Mouse (Mus musculus) erythroblast, adult 5-6 weeks (primary cell): ENCODE measurements at regions not wholly inside any gene's neighbourhood (a gene's known extent, or its start where the extent isn't known, plus 50 kb on each side); places are given as distances from the start of the nearest gene placed in this dataset.
"Not testable (repeated sequence)": the region's sequence is repeated elsewhere in the genome, so short reads cannot be mapped to it uniquely, and the experiment has no call there.

Experiments
- ATAC-seq: replicated peaks from 2 replicates; pipeline ENCODE4 v1.8.0; 2016; ENCODE audit warnings: moderate number of reproducible peaks, mild to moderate bottlenecking, moderate TSS enrichment, inconsistent platforms; ENCODE audit not compliant: poor library complexity, low FRiP score, severe bottlenecking

- ATAC-seq: no peak
These were observed 135.1 kb downstream of the Bcat1 start for GRCm38 (mm10) chr6:144940871-144941380.

GRCm38 (mm10) chr6:144938613-144939236 is 137.3 kb downstream of the Bcat1 start:
- no peak for ATAC-seq

DNA sequence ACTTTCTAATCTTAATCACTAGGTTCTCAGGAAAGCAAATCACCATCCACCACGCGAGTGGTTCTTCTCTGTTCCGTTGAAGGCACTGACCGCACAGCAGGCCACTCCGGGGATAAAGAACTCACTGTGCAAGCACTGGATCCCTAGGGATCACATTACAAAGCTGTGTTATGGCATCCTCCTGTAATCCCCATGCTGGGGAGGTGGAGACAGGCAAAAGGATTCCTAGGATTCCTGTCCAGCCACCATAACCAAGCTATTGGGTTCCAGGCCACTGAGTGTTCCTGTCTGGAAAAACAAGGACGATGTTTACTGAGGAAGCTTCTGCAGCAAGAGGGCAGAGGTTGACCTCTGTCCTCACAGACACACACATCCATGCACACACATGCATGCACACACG is 138.8 kb downstream of the Bcat1 start:
- ATAC-seq: no peak

- no peak for ATAC-seq
These were observed 142.2 kb downstream of the Bcat1 start for GRCm38 (mm10) chr6:144933722-144934235.

DNA sequence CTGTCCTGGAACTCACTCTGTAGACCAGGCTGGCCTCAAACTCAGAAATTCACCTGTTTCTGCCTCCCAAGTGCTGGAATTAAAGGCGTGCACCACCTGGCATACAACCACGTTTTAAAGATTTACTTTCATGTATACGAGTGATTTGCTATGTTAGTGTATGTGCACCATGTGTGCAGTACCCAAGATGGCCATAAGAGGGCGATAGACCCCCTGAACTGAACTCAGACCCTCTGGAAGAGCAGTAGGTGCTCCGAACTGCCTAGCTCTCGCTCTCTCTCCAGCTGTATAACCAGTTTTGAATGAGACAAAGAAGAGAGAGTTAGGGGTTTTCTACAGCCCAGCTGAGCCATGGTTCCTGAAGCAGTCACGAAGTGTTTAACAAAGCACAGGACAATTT is 143.6 kb downstream of the Bcat1 start:
- ATAC-seq: no peak

- no peak for ATAC-seq
These were observed 146.0 kb downstream of the Bcat1 start for GRCm38 (mm10) chr6:144929959-144930358.

DNA sequence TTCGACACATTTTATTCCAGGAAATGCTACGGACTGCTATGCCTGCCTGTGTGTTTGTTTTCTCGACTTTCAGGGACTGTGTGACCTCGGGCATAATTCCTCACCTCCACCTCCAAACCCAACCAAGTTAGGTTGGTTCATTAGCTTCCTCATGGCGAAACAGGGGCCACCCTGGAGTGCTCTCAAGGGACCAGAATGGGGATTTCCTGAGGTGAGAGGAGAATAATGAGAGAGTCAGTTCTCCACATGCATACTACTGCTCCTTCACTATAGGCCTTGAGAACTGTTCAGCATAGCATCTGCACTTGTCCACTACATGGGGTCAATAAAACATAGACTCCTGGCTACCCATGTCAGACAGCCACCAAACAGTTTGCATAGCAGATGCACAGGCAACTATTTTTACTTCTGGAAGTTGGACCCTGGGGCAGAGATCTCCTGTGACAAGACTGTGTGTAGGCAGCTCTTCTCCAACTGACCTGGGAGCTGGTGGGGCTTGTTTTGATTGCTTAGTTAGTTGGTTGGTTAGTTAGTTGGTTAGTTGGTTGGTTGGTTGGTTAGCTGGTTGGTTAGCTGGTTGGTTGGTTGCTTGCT is 146.6 kb downstream of the Bcat1 start:
- no peak for ATAC-seq

- no peak for ATAC-seq
These were observed 145.8 kb upstream of the Sox5 start for GRCm38 (mm10) chr6:144927599-144927998.

DNA sequence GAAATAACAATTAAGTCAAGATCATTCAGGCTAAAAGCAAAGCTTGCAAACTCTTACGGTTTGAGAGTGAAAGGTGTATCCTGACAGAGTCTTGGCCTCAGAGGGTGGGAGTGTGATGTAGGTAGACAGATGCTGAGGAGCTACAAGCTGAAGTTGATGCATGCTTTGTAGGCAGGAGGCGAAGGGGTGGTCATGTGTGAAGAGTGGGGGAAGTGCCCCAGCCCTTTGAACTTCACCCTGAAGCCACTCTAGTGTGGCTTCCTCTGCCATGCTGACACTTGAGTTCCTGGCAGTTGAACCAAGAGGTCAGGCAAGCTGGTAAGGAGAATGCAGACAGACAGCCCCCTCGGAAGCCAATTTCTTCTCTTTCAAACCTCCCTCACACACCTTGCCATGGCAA is 141.0 kb upstream of the Sox5 start:
- ATAC-seq: no peak

DNA sequence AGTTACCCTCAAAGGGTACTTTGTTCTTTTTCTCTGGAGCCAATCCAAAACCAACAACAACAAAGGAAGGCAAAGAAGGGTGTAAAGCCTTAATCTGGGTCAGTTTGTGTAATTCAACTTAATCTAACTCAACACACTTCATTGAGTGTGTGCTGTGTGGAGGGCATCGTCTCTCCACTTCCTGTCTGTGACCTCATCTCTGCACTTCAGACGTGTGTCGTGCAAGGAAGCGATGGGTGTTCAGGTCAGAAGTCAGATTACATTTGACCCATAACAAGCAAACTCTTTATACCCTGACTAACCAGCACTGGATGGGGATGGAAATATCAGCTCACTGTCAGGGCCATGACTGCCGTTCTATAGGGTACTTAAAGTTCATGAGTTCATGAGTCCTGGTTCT is 138.0 kb upstream of the Sox5 start:
- no peak for ATAC-seq

GRCm38 (mm10) chr6:144917128-144917527 is 135.4 kb upstream of the Sox5 start:
- ATAC-seq: no peak

DNA sequence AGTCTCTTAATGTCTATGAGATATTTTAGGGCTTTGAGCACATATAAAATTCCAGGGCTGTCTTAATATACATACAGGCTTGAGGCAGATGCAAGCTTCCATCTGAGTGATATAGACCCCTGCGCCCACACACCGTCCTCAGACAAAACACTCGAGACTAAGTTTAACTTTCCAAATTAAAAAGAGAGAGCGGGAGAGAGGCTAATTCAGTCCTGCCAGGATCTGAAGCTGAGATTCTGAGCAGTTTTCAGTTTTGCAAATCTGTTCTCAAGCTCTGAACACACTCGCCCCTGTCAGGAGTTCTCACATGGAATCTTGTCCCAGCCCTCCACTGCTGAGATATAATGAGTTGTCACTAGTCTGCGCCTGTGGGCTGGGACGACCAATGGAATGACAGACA is 130.0 kb upstream of the Sox5 start:
- ATAC-seq: no peak

DNA sequence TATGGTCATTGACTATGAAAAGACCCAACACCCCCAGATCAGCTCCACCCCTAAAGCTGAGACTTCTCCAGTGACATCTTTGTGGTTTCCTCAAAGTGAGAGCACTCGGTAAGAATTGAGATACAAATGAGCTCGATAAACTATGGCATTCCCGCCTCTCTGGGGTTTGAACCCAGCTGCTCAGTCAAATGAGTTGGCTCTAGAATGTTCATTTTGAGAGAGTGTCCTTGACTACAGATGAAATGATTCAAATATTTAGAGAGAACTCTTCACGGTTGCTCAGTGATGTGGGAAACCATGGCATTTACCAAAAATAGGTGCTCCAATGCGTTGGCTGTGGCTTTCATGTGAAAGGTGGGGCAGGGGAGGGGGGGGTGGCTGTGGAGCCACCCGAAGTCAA is 128.6 kb upstream of the Sox5 start:
- ATAC-seq: no peak

GRCm38 (mm10) chr6:144908646-144909045 is 126.9 kb upstream of the Sox5 start:
- ATAC-seq: no peak

DNA sequence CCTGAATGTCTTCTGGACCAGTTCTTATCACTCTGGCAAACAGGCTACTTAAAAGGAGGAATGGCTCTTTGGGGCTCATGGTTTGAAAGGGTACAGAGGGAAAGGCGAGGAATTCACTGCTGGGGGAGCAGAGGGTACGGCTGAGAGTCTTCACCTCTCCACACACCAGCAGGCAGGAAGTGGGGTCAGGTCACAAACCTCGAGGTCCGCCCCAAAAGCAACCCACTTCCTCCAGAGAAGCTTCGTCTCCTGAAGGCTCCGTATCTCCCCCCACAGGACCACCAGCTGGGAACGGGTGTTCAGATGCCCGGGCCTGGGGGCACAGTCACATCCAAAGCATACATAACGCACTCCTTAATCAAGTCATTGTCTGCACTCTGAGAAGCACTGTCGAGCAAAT is 121.4 kb upstream of the Sox5 start:
- ATAC-seq: no peak

- peak; percentile 87 for ATAC-seq
These were observed 120.7 kb upstream of the Sox5 start for GRCm38 (mm10) chr6:144902267-144902995.

- peak; percentile 88 for ATAC-seq
These were observed 120.0 kb upstream of the Sox5 start for GRCm38 (mm10) chr6:144901825-144902224.

- ATAC-seq: not testable (repeated sequence)
These were observed 119.1 kb upstream of the Sox5 start for GRCm38 (mm10) chr6:144900858-144901257.

GRCm38 (mm10) chr6:144897526-144897925 is 115.7 kb upstream of the Sox5 start:
- no peak for ATAC-seq

DNA sequence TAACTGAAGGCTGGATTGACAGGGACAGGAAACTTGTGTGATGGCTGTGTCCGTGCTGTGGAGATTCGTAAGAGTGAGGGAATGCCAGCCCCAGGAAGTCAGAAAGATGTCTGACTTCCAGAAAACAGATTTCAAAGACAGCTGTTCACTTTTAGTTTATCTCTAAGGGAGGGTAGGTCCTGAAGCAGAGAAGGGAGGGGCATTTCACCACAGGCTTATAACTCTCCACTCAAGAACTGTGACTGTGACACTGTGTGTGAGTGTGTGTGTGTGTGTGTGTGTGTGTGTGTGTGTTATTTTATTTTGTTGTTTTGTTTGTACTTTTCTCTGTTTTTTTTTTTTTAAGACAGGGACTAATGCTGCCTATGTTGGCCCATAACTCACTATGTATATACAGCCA is 109.1 kb upstream of the Sox5 start:
- ATAC-seq: no peak

DNA sequence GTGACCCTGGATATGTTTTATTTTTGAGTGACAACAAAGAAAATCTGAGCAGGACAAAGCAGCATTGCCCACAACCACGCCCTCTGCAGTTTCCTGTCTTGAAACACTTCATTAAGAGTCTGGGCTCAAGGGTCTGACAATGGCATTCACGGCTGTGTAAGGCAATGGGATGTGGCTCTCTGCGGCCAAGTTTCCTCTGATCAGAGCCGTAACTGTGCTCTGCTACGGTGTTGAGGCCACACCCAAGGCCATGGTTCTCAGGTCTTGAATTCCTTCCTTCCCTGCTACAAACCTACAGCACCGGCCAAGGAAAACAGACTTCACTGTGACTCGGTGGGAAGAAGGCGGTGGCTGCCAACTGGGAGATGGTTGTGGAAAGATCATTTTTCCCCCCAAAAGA is 108.4 kb upstream of the Sox5 start:
- ATAC-seq: no peak
